In genomic region chrX:47992606-47993005, GRCm38 (mm10) we compare ENCODE assay signal across 9 mouse cellular contexts. TPM values are rescaled to one million over a fixed set of nuclear protein-coding genes. Genes with fewer than 3 reads are reported as not detected.
DNase-seq lines count a peak whose midpoint lies in the region; ATAC-seq lines count a peak whose summit lies in the region.
"Had no signal": no experiment of that assay in that cellular context is flagged by ENCODE, and none has a peak within 500 bp of the region (broad histone marks: within the 10 kb centered on the region; RNA-seq: fewer than 3 reads in every experiment).

No protein-coding gene starts in this region.

- peak; percentile 40 for DNase-seq in Muller cell, postnatal 12 days (ENCODE audit: inconsistent ontology term)
- peak; percentile 68 for DNase-seq in cerebellum, adult 9-11 months
- DNase-seq in frontal cortex, adult 2 months (ENCODE audit: extremely low spot score in 1 of 2, low spot score in 1 of 2) = peak; percentile 21 to 89
- DNase-seq in layer of hippocampus, adult 9-11 months = peak; percentile 25
- DNase-seq in lung, postnatal 14 days = peak; percentile 80
- DNase-seq in retina, embryonic 14.5 days (ENCODE audit: low spot score) = peak; percentile 87
- peak; percentile 86 for DNase-seq in thymus, postnatal 4 days

- 0 out of 2 replicates have a peak, but pooled peaks have one; percentile 54 for ATAC-seq in hindbrain, embryonic 12.5 days (ENCODE audit: low FRiP score)

- H3K36me3 ChIP-seq in hindbrain, embryonic 12.5 days = no peaks in the 10 kb centered on the region
- H3K36me3 ChIP-seq: liver, embryonic 15.5 days had no signal

- WGBS in hindbrain, embryonic 12.5 days = 20% methylated on average over 8 of the region's 8 CpGs

- H3K4me1 ChIP-seq in hindbrain, embryonic 12.5 days = no peaks in the 10 kb centered on the region
- H3K4me1 ChIP-seq: liver, embryonic 15.5 days had no signal

- no peak overlapping the region; the same call in 1 of the 2 replicates for H3K4me2 ChIP-seq in hindbrain, embryonic 12.5 days (replicated peaks)
- H3K4me2 ChIP-seq: liver, embryonic 15.5 days had no signal

- no peak overlapping the region for H3K27ac ChIP-seq in hindbrain, embryonic 12.5 days
- H3K27ac ChIP-seq: liver, embryonic 15.5 days had no signal

- H3K9ac ChIP-seq in hindbrain, embryonic 12.5 days = no peak overlapping the region
- H3K9ac ChIP-seq: liver, embryonic 15.5 days had no signal

- H3K9me3 ChIP-seq in hindbrain, embryonic 12.5 days (replicated peaks) = no peaks in the 10 kb centered on the region
- H3K9me3 ChIP-seq: liver, embryonic 15.5 days had no signal

- H3K4me3 ChIP-seq in hindbrain, embryonic 12.5 days = no peak overlapping the region
- H3K4me3 ChIP-seq: liver, embryonic 15.5 days had no signal

- H3K27me3 ChIP-seq in hindbrain, embryonic 12.5 days = no peaks in the 10 kb centered on the region
- H3K27me3 ChIP-seq: liver, embryonic 15.5 days had no signal

RNA-seq across cellular contexts. Expression of gene Apln, which starts 42.0 kb away (rescaled TPM):
- 20.0 and 25.3 TPM in 2 replicates for polyA plus RNA-seq in frontal cortex, adult 2 months (2012; rRNA removed)
- polyA plus RNA-seq in hindbrain, embryonic 12.5 days (2016; fragmentation: Nextera tagmentation; extraction: Ambion mirVana) = 4.4 and 4.6 TPM in 2 replicates

Comparison
In these comparisons a context has a peak if more than half of its experiments do, and no peak if none do; other contexts are left out.
1. DNase-seq: peak in every context shown above with its lines; median percentile 87 in retina, embryonic 14.5 days; 86 in thymus, postnatal 4 days; 80 in lung, postnatal 14 days; 68 in cerebellum, adult 9-11 months; 55 in frontal cortex, adult 2 months; 40 in Muller cell, postnatal 12 days; 25 in layer of hippocampus, adult 9-11 months.